Mouse (Mus musculus): ENCODE results near the gene Gm3573. TPM values are rescaled to one million over a fixed set of nuclear protein-coding genes. Genes with fewer than 3 reads are reported as not detected.
"Not testable (repeated sequence)": the region's sequence is repeated elsewhere in the genome, so short reads cannot be mapped to it uniquely, and the experiment has no call there.

The Gm3573 gene
- total RNA-seq (2021), result not detected
- long read RNA-seq, experiment 1, result 0 reads
- long read RNA-seq, experiment 2, result 0 reads

DNA sequence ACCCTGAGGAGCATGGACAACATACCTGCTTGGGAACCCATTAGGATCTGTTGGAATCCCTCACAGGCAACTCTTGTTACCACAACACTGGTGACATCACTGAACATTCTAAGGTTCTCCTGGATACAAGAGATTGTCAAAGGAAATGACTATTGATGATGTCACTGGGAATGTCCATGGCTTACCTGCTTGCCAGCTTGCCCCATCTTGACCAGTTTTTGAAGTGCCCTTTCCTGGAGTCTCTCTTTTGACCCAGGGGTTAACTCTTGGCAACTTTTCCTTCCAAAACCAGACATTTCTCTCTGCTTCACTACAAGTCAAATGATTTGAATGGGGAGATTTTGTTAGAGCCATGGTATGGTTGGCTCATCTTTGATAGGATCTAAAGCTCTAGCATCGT is at the start of gene Gm3573:
Gene Gm3573 (minus strand): TSS at position 101 of the 400 bp plus-strand sequence.
- DNase-seq (ENCODE audit: low spot score in 2 of 2), result not testable (repeated sequence)

DNA sequence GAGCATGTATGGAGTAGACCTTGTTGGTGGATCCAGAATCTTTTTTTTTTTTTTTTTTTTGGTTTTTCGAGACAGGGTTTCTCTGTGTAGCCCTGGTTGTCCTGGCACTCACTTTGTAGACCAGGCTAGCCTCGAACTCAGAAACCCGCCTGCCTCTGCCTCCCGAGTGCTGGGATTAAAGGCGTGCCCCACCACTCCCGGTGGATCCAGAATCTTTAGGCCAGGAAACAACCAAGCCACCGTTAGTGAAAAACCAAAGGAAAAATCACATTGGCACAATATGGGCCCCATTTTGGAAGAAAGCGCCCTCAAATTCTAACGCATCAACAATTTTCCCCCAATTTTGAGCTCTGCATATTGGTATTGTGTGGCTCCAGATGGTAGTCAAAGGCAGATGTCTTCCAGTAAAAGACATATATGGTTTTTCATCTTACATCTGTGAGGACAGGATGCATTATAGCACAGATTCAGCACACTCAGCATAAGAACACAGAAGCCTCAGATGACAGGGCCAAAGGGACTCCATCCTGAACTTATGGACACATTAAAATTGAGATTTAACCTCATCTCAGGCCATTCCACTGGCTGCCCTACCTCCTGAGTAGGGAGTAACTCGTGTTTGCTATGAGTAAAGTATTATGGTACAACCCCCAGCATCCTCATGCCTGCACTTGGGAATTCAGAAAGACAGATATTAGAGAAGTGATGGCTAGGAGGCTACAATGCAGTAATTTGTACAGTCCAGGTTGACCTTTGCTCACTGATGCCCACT is 26.4 kb upstream of the Gm3573 start:
- peak; percentile 2 to 14 for DNase-seq (ENCODE audit: low spot score in 2 of 2)

DNA sequence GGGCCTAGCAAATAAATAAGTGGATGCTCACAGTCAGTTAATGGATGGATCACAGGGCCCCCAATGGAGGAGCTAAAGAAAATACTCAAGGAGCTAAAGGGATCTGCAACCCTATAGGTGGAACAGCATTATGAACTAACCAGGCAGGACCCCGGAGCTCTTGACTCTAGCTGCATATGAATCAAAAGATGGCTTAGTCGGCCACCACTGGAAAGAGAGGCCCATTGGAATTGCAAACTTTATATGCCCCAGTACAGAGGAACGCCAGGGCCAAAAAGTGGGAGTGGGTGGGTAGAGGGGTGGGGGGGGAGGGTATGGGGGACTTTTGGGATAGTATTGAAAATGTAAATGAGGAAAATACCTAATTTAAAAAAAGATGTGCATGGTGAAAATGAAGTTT is 6.7 kb downstream of the Gm3573 start:
- peak in 1 of 2 experiments; percentile 19 for DNase-seq (ENCODE audit: low spot score in 2 of 2)

DNA sequence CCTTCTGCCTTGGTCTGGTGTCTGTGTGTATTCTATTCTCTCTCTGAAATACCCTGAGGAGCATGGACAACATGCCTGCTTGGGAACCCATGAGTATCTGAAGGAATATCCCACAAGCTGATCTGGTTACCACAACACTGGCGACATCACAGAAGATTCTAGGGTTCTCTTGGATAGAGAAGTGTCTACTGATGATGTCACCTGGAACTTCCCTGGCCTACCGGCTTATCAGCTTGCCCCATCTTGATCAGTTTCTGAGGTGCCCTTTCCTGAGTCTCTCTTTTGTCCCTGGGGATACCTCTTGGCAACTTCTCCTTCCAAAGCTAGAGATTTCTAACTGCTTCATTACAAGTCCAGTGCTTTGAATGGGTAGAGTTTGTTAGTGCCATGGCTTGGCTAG is 28.1 kb downstream of the Gm3573 start, which contains the start of gene Gm17027:
Gene Gm17027 (minus strand): TSS at position 101 of the 400 bp plus-strand sequence.
- DNase-seq (ENCODE audit: low spot score in 2 of 2), result not testable (repeated sequence)

Other genes starting within 250 kb of the Gm3573 start
- gene 1700024B05Rik, start 246.8 kb downstream of the Gm3573 start, total RNA-seq (2021), result not detected
- not detected for gene Gm6401, start 222.9 kb downstream of the Gm3573 start, total RNA-seq (2021)
- gene Gm3543, start 207.5 kb downstream of the Gm3573 start, total RNA-seq (2021), result not detected
- not detected for gene Gm7951, start 73.4 kb downstream of the Gm3573 start, total RNA-seq (2021)
- not detected for gene Gm17027, start 28.2 kb downstream of the Gm3573 start, total RNA-seq (2021)
- not detected for gene Gm17026, start 69.3 kb upstream of the Gm3573 start, total RNA-seq (2021)
- not detected for gene Gm9611, start 106.6 kb upstream of the Gm3573 start, total RNA-seq (2021)
- not detected for gene Gm7995, start 119.4 kb upstream of the Gm3573 start, total RNA-seq (2021)
- gene Gm8005, start 248.9 kb upstream of the Gm3573 start, total RNA-seq (2021), result not detected